Comparison of ENCODE assay signal across 8 mouse cellular contexts in the genomic region with DNA sequence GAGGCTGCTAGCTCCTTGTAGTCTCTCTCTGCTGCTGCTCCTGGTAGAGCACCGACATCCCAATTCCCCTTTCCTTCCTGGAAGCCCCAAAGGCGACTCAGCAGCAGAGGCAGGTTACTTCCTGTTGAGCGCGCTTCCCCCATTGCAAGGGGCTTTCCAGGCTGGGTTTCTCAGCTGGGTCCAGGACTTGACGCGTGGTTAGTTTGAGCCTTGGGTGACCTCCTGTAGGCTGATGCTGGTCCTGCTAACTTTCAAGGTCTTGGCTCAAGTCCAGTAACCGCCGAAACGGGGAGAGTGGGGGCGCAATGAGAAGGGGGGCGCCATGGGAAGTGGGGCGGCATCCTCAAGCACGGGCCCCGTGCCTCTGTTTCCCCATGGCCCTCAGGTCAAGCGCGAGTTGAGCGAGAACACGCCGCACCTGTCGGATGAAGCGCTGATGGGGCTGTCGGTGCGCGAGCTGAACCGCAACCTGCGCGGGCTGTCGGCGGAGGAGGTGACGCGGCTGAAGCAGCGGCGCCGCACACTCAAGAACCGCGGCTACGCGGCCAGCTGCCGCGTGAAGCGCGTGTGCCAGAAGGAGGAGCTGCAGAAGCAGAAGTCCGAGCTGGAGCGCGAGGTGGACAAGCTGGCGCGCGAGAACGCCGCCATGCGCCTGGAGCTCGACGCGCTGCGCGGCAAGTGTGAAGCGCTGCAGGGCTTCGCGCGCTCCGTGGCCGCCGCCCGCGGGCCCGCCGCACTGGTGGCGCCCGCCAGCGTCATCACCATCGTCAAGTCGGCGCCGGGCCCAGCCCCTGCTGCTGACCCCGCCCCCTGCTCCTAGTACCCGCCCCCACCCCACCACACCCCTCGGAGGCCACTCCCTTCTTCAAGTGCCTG. TPM values are rescaled to one million over a fixed set of nuclear protein-coding genes. Genes with fewer than 3 reads are reported as not detected.
A peak's percentile ranks its signal among the peaks of the same experiment; 100 is the strongest.
DNase-seq lines count a peak whose midpoint lies in the region; ATAC-seq lines count a peak whose summit lies in the region.

No protein-coding gene starts in this region.

- peak overlapping the region; percentile 89 for H3K4me2 ChIP-seq in forebrain, embryonic 15.5 days (replicated peaks)
- H3K4me2 ChIP-seq in hindbrain, embryonic 12.5 days (replicated peaks) = peak overlapping the region; percentile 75

- peaks cover 9% of the 10 kb centered on the region; the same call in 1 of the 2 replicates for H3K27me3 ChIP-seq in forebrain, embryonic 15.5 days
- peaks cover 20% of the 10 kb centered on the region for H3K27me3 ChIP-seq in hindbrain, embryonic 12.5 days

- H3K9me3 ChIP-seq in forebrain, embryonic 15.5 days = no peaks in the 10 kb centered on the region
- H3K9me3 ChIP-seq in hindbrain, embryonic 12.5 days (replicated peaks) = no peaks in the 10 kb centered on the region

- intact Hi-C loops in left cerebral cortex, postnatal 14 days (cut with DNase I) = no loop called here

- WGBS in forebrain, embryonic 15.5 days = under 1% methylated on average over 71 of the region's 77 CpGs
- WGBS in hindbrain, embryonic 12.5 days = under 1% methylated on average over 76 of the region's 77 CpGs
- WGBS in macrophage (ENCODE audit: missing documents) = 1% methylated on average over 74 of the region's 77 CpGs

- H3K9ac ChIP-seq in forebrain, embryonic 15.5 days (replicated peaks) = peak overlapping the region; percentile 48
- H3K9ac ChIP-seq in hindbrain, embryonic 12.5 days = peak overlapping the region; percentile 57

- H3K27ac ChIP-seq in forebrain, embryonic 15.5 days (replicated peaks) = no peak overlapping the region; the same call in 1 of the 2 replicates
- no peak overlapping the region for H3K27ac ChIP-seq in hindbrain, embryonic 12.5 days
- no peak overlapping the region for H3K27ac ChIP-seq in macrophage

- peak; percentile 65 to 66 for DNase-seq in B cell, adult 2 months
- peak; percentile 78 for DNase-seq in adrenal gland, adult 2 months
- DNase-seq in left cerebral cortex, postnatal 14 days (ENCODE audit: low spot score in 2 of 2) = peak; percentile 72 to 73
- peak; percentile 78 for DNase-seq in retina, embryonic 14.5 days (ENCODE audit: low spot score)
- DNase-seq in thymus, postnatal 36 days = peak; percentile 69 to 83

- H3K79me2 ChIP-seq in macrophage (ENCODE audit: inconsistent target) = no peaks in the 10 kb centered on the region

- peak overlapping the region; percentile 44 for H3K4me3 ChIP-seq in forebrain, embryonic 15.5 days
- peak overlapping the region; percentile 40 for H3K4me3 ChIP-seq in hindbrain, embryonic 12.5 days
- peak overlapping the region; percentile 15; the same call in 1 of the 2 replicates for H3K4me3 ChIP-seq in macrophage (ENCODE audit: inconsistent target)

- peaks cover 18% of the 10 kb centered on the region for H3K4me1 ChIP-seq in forebrain, embryonic 15.5 days
- peaks cover 21% of the 10 kb centered on the region for H3K4me1 ChIP-seq in hindbrain, embryonic 12.5 days

- peaks cover 4% of the 10 kb centered on the region; the same call in 1 of the 2 replicates for H3K36me3 ChIP-seq in forebrain, embryonic 15.5 days
- peaks cover 14% of the 10 kb centered on the region for H3K36me3 ChIP-seq in hindbrain, embryonic 12.5 days
- peaks cover 12% of the 10 kb centered on the region; the same call in 1 of the 2 replicates for H3K36me3 ChIP-seq in macrophage (ENCODE audit: inconsistent target)

- ATAC-seq in forebrain, embryonic 15.5 days (replicated peaks) = peak; percentile 74
- peak; percentile 68 for ATAC-seq in hindbrain, embryonic 12.5 days (ENCODE audit: low FRiP score)

RNA-seq across cellular contexts. Expression of gene Maff, which starts 10.9 kb away (rescaled TPM):
- total RNA-seq in adrenal gland, adult 2 months (2021) = 1 to 10 TPM; 7.2 to 9.5 TPM
- 3.2 and 3.4 TPM in 2 replicates for polyA plus RNA-seq in adrenal gland, adult 2 months (2012; rRNA removed)
- polyA plus RNA-seq in forebrain, embryonic 15.5 days (2015; fragmentation: Nextera tagmentation; extraction: Ambion mirVana) = 0.79 and 0.97 TPM in 2 replicates
- 1.4 and 1.5 TPM in 2 replicates for polyA plus RNA-seq in hindbrain, embryonic 12.5 days (2016; fragmentation: Nextera tagmentation; extraction: Ambion mirVana)
- total RNA-seq in left cerebral cortex, postnatal 14 days (2021) = 1 to 10 TPM; 1.4 to 2.6 TPM
- total RNA-seq in macrophage (2018; cell fraction: chromatin; rRNA removed) = 100 to 1,000 TPM in 6 of 26 experiments, 10 to 100 TPM in 13, 1 to 10 TPM in 6, under 1 TPM in 1; 0.69 to 224 (median 51.8) TPM
- total RNA-seq in macrophage (2018; cell fraction: cytosol; rRNA removed) = 100 to 1,000 TPM in 4 of 26 experiments, 10 to 100 TPM in 9, 1 to 10 TPM in 12, under 1 TPM in 1; 0.74 to 189 (median 14.3) TPM
- 100 to 1,000 TPM in 10 of 26 experiments, 10 to 100 TPM in 10, 1 to 10 TPM in 4, under 1 TPM in 1, not detected in 1; 0.77 to 247 (median 56.4) TPM for total RNA-seq in macrophage (2018; cell fraction: nucleus; rRNA removed)
- 0.80 to 4.1 TPM (median 1.8 TPM) in 3 replicates for polyA plus RNA-seq in macrophage (2018)

RNA-seq across cellular contexts. Expression of gene Pla2g6, which starts 29.1 kb away (rescaled TPM):
- 10 to 100 TPM; 26.1 to 30.6 TPM for total RNA-seq in adrenal gland, adult 2 months (2021)
- polyA plus RNA-seq in adrenal gland, adult 2 months (2012; rRNA removed) = 47.8 and 50.1 TPM in 2 replicates
- 25.8 and 29.5 TPM in 2 replicates for polyA plus RNA-seq in forebrain, embryonic 15.5 days (2015; fragmentation: Nextera tagmentation; extraction: Ambion mirVana)
- 36.5 and 38.9 TPM in 2 replicates for polyA plus RNA-seq in hindbrain, embryonic 12.5 days (2016; fragmentation: Nextera tagmentation; extraction: Ambion mirVana)
- 10 to 100 TPM; 21.5 to 23.0 TPM for total RNA-seq in left cerebral cortex, postnatal 14 days (2021)
- total RNA-seq in macrophage (2018; cell fraction: chromatin; rRNA removed) = 10 to 100 TPM in 25 of 26 experiments, 1 to 10 TPM in 1; 5.2 to 39.9 (median 23.9) TPM
- 1 to 10 TPM; 2.4 to 5.7 (median 5.1) TPM for total RNA-seq in macrophage (2018; cell fraction: cytosol; rRNA removed)
- 10 to 100 TPM in 19 of 26 experiments, 1 to 10 TPM in 7; 6.0 to 24.3 (median 13.6) TPM for total RNA-seq in macrophage (2018; cell fraction: nucleus; rRNA removed)
- 4.5 to 6.8 TPM (median 5.8 TPM) in 3 replicates for polyA plus RNA-seq in macrophage (2018)

RNA-seq across cellular contexts. Expression of gene Tmem184b, which starts 46.1 kb away (rescaled TPM):
- 10 to 100 TPM; 61.5 to 66.3 TPM for total RNA-seq in adrenal gland, adult 2 months (2021)
- 255 and 262 TPM in 2 replicates for polyA plus RNA-seq in adrenal gland, adult 2 months (2012; rRNA removed)
- 37.5 and 40.8 TPM in 2 replicates for polyA plus RNA-seq in forebrain, embryonic 15.5 days (2015; fragmentation: Nextera tagmentation; extraction: Ambion mirVana)
- 46.2 and 52.0 TPM in 2 replicates for polyA plus RNA-seq in hindbrain, embryonic 12.5 days (2016; fragmentation: Nextera tagmentation; extraction: Ambion mirVana)
- 10 to 100 TPM; 56.2 to 56.8 TPM for total RNA-seq in left cerebral cortex, postnatal 14 days (2021)
- total RNA-seq in macrophage (2018; cell fraction: chromatin; rRNA removed) = 100 to 1,000 TPM in 4 of 26 experiments, 10 to 100 TPM in 22; 28.7 to 169 (median 80.3) TPM
- total RNA-seq in macrophage (2018; cell fraction: cytosol; rRNA removed) = 100 to 1,000 TPM in 7 of 26 experiments, 10 to 100 TPM in 19; 38.4 to 119 (median 77.1) TPM
- 100 to 1,000 TPM in 12 of 26 experiments, 10 to 100 TPM in 14; 36.9 to 193 (median 93.6) TPM for total RNA-seq in macrophage (2018; cell fraction: nucleus; rRNA removed)
- polyA plus RNA-seq in macrophage (2018) = 40.4 to 55.8 TPM (median 48.1 TPM) in 3 replicates
